Mouse (Mus musculus) erythroid progenitor cell, adult 5-6 weeks (primary cell): Measurements from ENCODE around the gene Rbbp6. TPM values are rescaled to one million over a fixed set of nuclear protein-coding genes. Genes with fewer than 3 reads are reported as not detected.

Source experiments
- ATAC-seq: replicated peaks from 2 replicates; pipeline ENCODE4 v1.8.0; 2016; ENCODE audit warnings: moderate number of reproducible peaks, mild to moderate bottlenecking, moderate TSS enrichment, inconsistent platforms; ENCODE audit not compliant: poor library complexity, low FRiP score, severe bottlenecking
- total RNA-seq, 2 experiments: library from RNA; stranded (forward) in 1 of 2; stranded (reverse) in 1 of 2; fragments of 150-400 nt in 1 of 2; fragments of 186-747, 209-891 nt in 1 of 2; gene quantifications; 2 replicates each; pipeline versions ENCODE4 v1.2.3 to v1.2.4; 2015 to 2017; ENCODE audit warnings: low replicate concordance in 2 of 2

Gene Rbbp6
- total RNA-seq (2015; ENCODE audit: low replicate concordance) (77.5 and 99.5 TPM in 2 replicates), total RNA-seq (2017; ENCODE audit: low replicate concordance) (56.0 and 64.2 TPM in 2 replicates)

- ATAC-seq = no peak
These were observed at the start of gene Rbbp6 for GRCm38 (mm10) chr7:122965386-122965785. Rbbp6 (plus strand) TSS chr7:122965686.

- no peak for ATAC-seq
These were observed 45.5 kb upstream of the Rbbp6 start for GRCm38 (mm10) chr7:122919728-122920582.

- no peak for ATAC-seq
These were observed 43.9 kb upstream of the Rbbp6 start for GRCm38 (mm10) chr7:122921537-122921936.

GRCm38 (mm10) chr7:122924256-122924655 is 41.2 kb upstream of the Rbbp6 start:
- ATAC-seq = no peak

DNA sequence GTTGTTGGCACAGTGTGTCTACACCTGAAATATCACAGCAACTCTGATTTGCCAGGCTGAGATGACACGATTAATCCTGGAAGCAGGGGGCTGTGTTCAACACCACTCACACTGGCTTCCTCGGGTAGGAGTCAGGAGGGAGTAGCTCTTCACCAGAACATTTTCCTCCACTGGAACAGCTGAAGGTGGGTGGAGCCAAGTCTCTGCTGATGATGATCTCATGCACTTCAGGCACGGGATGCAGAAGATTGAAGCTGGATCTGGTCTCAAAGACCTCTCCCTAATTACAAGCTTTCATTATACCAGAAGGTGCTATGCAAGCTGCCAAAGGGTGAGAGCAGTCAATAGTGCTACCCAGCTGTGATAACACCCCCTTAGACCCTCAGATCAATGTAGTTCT is 35.0 kb upstream of the Rbbp6 start:
- ATAC-seq = no peak

DNA sequence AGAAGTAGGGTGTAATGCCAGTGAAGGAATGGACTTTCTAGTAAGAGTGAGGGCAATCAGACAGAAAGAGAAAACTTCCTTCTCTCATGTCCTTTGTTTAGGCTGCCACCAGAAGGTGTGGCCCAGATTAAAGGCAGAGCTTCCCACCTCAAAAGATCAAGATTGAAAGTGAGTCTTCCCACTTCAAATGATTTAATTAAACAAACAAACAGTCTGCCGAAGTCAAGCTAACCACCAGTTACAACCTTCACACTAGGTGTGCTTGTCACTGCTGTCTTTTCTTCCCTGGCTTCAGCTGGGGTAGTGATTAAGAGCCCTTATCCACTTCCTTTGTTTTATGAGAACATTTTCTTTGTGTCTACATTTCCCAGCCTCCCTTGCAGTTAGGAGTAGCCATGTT is 33.3 kb upstream of the Rbbp6 start:
- ATAC-seq = no peak

- ATAC-seq = no peak
These were observed 28.9 kb upstream of the Rbbp6 start for GRCm38 (mm10) chr7:122936626-122937025.

GRCm38 (mm10) chr7:122938197-122938596 is 27.3 kb upstream of the Rbbp6 start:
- ATAC-seq = no peak

DNA sequence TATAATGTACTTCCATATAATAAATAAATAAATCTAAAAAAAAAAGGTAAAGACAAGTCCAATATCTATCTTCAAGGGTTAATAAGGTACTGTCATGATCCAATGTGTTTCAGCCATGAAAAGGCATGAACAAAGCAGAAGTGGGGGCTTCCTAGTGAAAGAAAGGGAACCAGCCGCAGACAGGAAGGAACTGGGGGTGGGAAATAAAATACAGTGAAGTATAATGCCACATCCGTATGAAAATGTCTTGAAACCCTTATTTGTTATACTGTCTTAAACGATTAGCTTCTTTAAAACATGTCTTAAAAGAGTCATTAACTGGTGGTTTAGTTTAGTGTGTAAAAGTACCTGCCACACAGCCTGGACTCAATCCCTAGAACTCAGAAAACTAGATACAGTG is 26.3 kb upstream of the Rbbp6 start:
- no peak for ATAC-seq

DNA sequence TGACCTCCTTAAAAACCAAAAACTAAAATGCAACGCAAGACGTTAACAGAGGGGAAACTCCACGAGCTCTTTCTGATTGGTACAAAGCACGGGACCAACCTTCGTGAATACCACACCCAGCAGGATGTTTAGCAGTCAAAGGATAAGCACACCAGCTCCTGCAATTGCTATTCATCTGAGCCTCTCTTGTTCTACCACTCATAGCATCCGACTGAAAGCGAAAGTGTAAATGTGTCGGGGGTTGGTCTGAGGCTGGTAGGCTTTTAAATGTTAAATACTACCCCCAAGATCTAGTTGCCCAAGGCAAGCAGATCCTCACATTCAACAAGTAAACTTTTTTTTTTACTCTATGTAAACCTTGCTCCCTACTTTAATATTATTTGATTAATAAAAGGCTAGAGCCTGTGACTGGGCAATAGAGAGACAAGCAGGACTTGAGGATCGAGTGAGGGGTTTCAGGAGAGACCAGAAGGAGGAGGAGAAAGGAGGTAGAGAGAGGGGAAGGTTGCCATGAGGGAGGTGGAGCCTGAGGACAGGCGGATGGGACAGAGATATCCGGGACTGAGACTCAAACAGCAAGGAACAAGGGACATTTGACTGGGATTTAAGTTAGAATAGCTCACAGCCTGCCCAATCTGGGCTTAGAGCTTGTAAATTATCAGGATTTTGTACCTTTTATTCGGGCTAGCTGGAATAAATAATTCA is 25.0 kb upstream of the Rbbp6 start:
- no peak for ATAC-seq

DNA sequence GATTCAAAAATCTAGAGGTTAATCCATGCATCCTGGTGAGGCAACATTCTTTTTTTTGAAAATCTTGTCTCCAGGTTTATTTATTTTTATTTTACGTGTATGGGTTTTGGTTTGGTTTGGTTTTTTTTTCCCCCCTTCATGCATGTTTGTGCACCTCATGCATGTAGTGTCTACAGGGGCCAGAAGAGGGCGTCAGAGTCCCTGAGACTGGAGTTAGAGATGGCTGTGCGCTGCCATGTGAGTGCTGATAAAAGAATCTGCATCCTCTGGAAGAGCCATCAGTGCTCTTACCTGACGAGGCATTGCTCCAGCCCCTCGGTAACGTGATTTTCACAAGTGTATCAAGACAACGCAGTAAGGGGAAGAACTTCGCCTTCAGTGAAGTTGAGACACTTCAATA is 23.4 kb upstream of the Rbbp6 start:
- no peak for ATAC-seq

GRCm38 (mm10) chr7:122945149-122945548 is 20.3 kb upstream of the Rbbp6 start:
- ATAC-seq = 0 out of 2 replicates have a peak, but pooled peaks have one; percentile 59

DNA sequence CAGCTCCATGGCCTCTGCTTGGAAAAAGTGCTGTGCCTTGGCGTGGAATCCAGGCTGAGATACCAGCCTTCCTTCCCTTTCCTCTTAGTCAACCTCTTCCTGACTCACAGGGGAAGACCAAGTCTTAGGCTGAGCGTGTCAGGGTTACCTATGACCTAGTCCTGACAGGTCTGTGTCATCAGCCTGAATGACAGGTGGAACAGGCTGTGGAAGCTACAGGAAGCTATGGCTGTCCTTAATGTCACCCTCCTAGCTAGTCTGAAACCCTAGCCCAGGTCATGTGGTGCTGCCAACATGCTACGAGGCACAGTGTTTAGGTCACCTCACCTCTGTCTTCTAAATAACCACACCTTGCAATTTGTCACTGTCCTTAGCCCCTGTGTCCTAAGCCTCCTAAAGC is 16.2 kb upstream of the Rbbp6 start:
- ATAC-seq = no peak

GRCm38 (mm10) chr7:122951464-122951863 is 14.0 kb upstream of the Rbbp6 start:
- ATAC-seq = no peak

GRCm38 (mm10) chr7:122952066-122952465 is 13.4 kb upstream of the Rbbp6 start:
- ATAC-seq = no peak

DNA sequence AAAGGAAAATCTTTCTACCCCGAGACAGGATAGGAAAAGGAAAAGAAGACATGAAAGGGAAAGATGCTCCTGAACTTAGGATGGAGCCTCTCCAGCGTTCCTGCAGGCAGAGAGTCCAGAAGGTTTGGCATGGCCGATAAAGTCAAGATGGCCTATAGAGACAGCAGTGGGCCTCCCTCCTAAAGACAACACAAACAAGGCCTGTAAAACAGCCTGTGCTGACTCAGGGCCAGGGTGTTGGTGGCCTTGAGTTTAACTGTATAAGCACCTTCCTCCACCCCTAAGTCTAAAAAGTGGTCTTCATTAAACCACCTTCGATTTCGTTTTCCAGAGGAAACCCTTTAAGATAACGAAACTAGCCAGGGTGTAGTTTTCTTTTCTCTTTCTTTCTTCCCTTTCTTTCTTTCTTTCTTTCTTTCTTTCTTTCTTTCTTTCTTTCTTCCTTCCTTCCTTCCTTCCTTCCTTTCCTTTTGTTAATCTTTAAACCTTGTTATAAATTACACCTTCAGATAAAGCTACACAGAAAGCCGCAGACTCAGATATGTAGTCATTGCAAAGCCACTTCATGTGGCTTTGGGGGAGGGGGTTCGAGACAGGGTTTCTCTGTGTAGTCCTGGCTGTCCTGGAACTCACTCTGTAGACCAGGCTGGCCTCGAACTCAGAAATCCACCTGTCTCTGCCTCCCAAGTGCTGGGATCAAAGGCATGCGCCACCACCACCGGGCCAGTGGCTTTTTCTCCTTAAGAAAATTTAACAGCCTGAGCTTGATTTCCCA is 10.8 kb upstream of the Rbbp6 start:
- no peak for ATAC-seq

- ATAC-seq = peak; percentile 61; the same call in 1 of the 2 replicates
These were observed 10.1 kb upstream of the Rbbp6 start for GRCm38 (mm10) chr7:122955226-122955955.

GRCm38 (mm10) chr7:122968751-122969150 is 3.3 kb downstream of the Rbbp6 start:
- no peak for ATAC-seq

GRCm38 (mm10) chr7:122969231-122970032 is 3.9 kb downstream of the Rbbp6 start:
- ATAC-seq = peak; percentile 90
